Mouse (Mus musculus): ENCODE results near the gene Ino80d. TPM values are rescaled to one million over a fixed set of nuclear protein-coding genes. Genes with fewer than 3 reads are reported as not detected.
"Not testable (repeated sequence)": the region's sequence is repeated elsewhere in the genome, so short reads cannot be mapped to it uniquely, and the experiment has no call there.

Gene Ino80d
- polyA plus RNA-seq (2012) = 0.24 and 0.26 TPM in 2 replicates

DNA sequence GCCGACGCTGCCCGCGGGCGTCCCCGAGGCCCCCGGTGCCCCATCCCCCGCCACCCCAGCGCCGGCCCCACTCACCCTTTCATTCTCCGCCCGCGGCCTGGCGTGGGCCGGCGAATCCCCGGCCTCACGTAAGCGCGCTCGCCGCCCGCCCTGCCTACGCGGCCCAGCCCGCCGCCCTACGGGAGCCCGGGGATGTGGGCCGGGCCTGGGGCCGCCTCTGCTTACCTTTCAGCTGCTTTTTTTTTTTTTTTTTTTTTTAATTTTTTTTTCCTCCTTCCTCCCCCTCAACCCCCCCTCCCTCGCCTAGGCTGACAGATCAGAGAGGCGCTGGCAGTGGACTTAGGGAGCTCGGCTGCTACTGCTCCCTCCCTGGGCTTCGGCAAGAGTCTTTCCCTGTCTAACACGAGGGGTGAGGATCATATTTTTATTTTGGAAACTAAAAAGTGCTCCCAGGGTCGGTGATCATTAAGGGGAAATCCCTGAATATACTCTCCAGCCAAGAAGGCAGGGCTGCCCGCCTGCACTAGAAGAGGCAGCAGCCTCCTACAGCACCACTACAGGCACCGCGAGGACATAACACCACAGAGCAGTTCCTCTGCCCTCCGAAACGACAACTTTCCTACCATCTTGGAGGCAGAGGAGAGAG lies at the start of gene Ino80d:
TSS of gene Ino80d (minus strand) at position 532 of the 646 bp plus-strand sequence.
- no peak for TF ChIP-seq GATA1 (IDR thresholded peaks at IDR 0.05; ENCODE audit: low read length)
- TF ChIP-seq TAL1 (IDR thresholded peaks at IDR 0.05; ENCODE audit: low read length) = no peak
- Histone ChIP-seq H3K4me1 (ENCODE audit: control insufficient read depth) (peaks cover 43% of the 10 kb centered on the region), H3K4me3 (replicated peaks) (peak within 1 kb of the TSS; percentile 67), H3K27me3 (ENCODE audit: control insufficient read depth) (no peaks in the 10 kb centered on the region), H3K36me3 (ENCODE audit: control insufficient read depth) (peaks cover 27% of the 10 kb centered on the region), H3K9me3 (ENCODE audit: control insufficient read depth, low read length) (no peaks in the 10 kb centered on the region)

DNA sequence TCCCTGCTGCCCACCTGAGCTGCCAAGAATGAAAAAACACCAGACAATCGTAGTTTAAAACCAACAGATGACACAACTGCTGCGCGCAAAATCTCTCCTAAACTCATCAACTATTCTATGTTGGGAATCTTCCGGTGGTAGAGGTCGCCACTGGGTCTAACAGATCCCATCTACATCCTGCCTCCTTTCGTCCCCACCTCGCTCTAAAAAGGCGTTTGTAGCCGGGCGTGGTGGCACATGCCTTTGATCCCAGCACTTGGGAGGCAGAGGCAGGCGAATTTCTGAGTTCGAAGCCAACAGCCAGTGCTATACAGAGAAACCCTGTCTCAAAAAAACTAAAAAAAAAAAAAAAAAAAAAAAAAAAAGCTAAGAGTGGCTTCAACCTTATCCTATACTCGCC lies 25.8 kb upstream of the Ino80d start:
- Histone ChIP-seq H3K36me3 (ENCODE audit: control insufficient read depth) (peaks cover 59% of the 10 kb centered on the region), H3K4me3 (replicated peaks) (no peak overlapping the region), H3K9me3 (ENCODE audit: control insufficient read depth, low read length) (no peaks in the 10 kb centered on the region), H3K27me3 (ENCODE audit: control insufficient read depth) (no peaks in the 10 kb centered on the region), H3K4me1 (ENCODE audit: control insufficient read depth) (no peaks in the 10 kb centered on the region)
- TF ChIP-seq TAL1 (IDR thresholded peaks at IDR 0.05; ENCODE audit: low read length) = no peak
- no peak for TF ChIP-seq GATA1 (IDR thresholded peaks at IDR 0.05; ENCODE audit: low read length)

DNA sequence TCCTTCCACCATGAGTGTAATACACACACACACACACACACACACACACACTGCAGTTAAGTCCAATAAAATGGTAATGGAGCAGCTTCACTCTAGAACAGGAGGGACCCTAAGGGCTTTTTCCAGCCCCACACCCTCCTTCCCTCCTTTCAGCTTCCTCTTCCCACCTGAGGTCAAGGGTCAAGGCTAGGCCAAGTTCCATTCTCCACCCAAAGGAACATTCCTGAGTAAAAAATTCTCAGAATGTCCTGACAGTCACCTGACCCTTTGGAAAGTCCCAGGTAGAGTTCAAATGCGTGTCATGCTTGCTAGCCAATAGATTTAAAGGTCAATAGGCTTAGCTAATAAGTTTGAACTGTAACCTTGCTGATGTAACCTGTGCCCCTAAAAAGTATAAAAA lies 24.1 kb upstream of the Ino80d start:
- H3K4me1 ChIP-seq (ENCODE audit: control insufficient read depth); H3K9me3 ChIP-seq (ENCODE audit: control insufficient read depth, low read length); H3K27me3 ChIP-seq (ENCODE audit: control insufficient read depth); H3K4me3 ChIP-seq (replicated peaks): not testable (repeated sequence)
- peaks cover 42% of the 10 kb centered on the region for H3K36me3 ChIP-seq (ENCODE audit: control insufficient read depth)

DNA sequence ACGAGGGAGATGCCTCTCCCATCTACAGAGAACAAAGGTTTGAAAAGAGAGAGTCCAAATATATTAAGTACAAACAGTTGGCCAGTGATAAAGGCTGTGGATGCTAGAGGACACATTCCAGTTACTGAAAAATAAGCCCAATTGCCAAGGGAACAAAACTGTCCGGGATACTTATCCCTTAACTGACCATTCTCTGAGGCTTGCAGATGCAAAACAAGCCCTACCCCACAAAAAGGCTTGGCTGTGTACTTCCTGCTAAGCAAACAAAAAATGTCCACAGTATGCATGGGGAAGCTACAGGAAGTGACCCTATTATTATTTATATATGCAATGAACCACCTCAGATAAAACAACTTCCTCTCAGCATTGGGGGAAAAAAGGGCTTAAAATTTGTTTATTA lies 23.5 kb upstream of the Ino80d start:
- no peaks in the 10 kb centered on the region for H3K9me3 ChIP-seq (ENCODE audit: control insufficient read depth, low read length)
- H3K27me3 ChIP-seq (ENCODE audit: control insufficient read depth) = no peaks in the 10 kb centered on the region
- H3K4me3 ChIP-seq (replicated peaks) = no peak overlapping the region
- no peaks in the 10 kb centered on the region; the same call in 1 of the 2 replicates for H3K4me1 ChIP-seq (ENCODE audit: control insufficient read depth)
- peaks cover 36% of the 10 kb centered on the region for H3K36me3 ChIP-seq (ENCODE audit: control insufficient read depth)
- TF ChIP-seq GATA1 (IDR thresholded peaks at IDR 0.05; ENCODE audit: low read length) = no peak
- TF ChIP-seq TAL1 (IDR thresholded peaks at IDR 0.05; ENCODE audit: low read length) = no peak

DNA sequence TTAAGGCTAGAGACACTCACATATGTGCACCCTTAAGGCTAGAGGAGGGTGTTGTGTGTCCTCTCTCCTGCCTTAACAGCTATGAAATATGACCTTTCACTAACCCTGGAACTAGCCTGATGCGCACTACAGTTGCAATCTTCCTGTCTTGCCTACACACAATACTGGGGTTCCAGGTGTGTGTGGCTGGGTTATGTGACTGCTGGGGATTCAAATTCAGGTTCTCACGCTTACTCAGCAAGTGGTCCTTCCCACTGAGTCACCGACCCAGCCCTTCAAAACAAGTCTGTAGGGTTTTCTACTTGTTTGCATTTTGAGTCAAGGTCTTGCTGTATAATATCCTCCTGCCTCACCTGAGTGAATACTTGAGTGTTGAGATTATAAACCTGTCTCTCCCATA lies 20.1 kb upstream of the Ino80d start:
- no peak for TF ChIP-seq GATA1 (IDR thresholded peaks at IDR 0.05; ENCODE audit: low read length)
- TF ChIP-seq TAL1 (IDR thresholded peaks at IDR 0.05; ENCODE audit: low read length) = no peak
- Histone ChIP-seq H3K4me1 (ENCODE audit: control insufficient read depth) (peaks cover 19% of the 10 kb centered on the region), H3K4me3 (replicated peaks) (no peak overlapping the region), H3K36me3 (ENCODE audit: control insufficient read depth) (peaks cover 11% of the 10 kb centered on the region), H3K27me3 (ENCODE audit: control insufficient read depth) (no peaks in the 10 kb centered on the region), H3K9me3 (ENCODE audit: control insufficient read depth, low read length) (no peaks in the 10 kb centered on the region)

DNA sequence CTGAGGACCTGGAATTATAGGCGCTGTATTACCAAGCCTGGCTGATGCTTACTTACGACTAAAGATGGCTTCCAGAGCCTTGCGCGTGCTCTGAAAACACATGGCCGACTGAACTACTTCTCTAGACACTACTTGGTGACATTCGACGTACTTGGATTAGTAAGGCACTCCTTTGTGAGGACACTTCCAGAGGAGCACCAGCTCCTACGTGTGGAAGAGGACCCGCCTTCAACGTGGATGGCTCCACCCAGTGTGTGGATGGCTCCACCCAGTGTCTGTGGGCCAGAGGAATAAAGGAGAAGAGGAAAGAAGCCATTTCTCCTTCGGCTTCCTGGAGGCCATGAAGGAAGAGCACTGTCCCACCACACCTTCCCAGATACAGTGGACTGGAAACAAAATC lies 17.3 kb upstream of the Ino80d start:
- no peak overlapping the region for H3K4me3 ChIP-seq (replicated peaks)
- no peak for TF ChIP-seq TAL1 (IDR thresholded peaks at IDR 0.05; ENCODE audit: low read length)
- no peak for TF ChIP-seq GATA1 (IDR thresholded peaks at IDR 0.05; ENCODE audit: low read length)
- H3K27me3 ChIP-seq (ENCODE audit: control insufficient read depth) = no peaks in the 10 kb centered on the region
- H3K36me3 ChIP-seq (ENCODE audit: control insufficient read depth) = peaks cover 10% of the 10 kb centered on the region
- H3K9me3 ChIP-seq (ENCODE audit: control insufficient read depth, low read length) = no peaks in the 10 kb centered on the region
- peaks cover 23% of the 10 kb centered on the region for H3K4me1 ChIP-seq (ENCODE audit: control insufficient read depth)

DNA sequence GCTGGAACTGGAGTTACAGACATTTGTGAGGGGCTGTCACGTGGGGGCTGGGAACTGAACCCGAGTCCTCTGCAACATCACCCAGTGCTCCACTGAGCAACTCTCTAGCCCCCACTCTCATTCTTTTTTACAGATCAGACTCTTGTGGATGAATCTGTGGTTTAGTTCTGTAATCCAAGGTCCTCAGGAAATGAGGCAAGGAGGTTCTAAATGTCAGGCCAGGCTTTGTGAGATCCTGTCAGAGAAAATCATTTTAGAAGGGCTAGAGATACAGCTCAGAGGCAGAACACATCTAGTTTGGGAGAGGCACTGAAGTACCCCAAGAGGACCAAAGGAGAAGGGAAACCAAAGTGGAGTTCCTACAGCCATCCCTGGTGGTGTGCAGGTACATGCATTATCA lies 16.4 kb upstream of the Ino80d start:
- Histone ChIP-seq H3K4me1 (ENCODE audit: control insufficient read depth) (peaks cover 23% of the 10 kb centered on the region), H3K36me3 (ENCODE audit: control insufficient read depth) (peaks cover 16% of the 10 kb centered on the region), H3K9me3 (ENCODE audit: control insufficient read depth, low read length) (no peaks in the 10 kb centered on the region), H3K4me3 (replicated peaks) (no peak overlapping the region), H3K27me3 (ENCODE audit: control insufficient read depth) (no peaks in the 10 kb centered on the region)
- TF ChIP-seq GATA1 (IDR thresholded peaks at IDR 0.05; ENCODE audit: low read length) (no peak), TAL1 (IDR thresholded peaks at IDR 0.05; ENCODE audit: low read length) (no peak)

DNA sequence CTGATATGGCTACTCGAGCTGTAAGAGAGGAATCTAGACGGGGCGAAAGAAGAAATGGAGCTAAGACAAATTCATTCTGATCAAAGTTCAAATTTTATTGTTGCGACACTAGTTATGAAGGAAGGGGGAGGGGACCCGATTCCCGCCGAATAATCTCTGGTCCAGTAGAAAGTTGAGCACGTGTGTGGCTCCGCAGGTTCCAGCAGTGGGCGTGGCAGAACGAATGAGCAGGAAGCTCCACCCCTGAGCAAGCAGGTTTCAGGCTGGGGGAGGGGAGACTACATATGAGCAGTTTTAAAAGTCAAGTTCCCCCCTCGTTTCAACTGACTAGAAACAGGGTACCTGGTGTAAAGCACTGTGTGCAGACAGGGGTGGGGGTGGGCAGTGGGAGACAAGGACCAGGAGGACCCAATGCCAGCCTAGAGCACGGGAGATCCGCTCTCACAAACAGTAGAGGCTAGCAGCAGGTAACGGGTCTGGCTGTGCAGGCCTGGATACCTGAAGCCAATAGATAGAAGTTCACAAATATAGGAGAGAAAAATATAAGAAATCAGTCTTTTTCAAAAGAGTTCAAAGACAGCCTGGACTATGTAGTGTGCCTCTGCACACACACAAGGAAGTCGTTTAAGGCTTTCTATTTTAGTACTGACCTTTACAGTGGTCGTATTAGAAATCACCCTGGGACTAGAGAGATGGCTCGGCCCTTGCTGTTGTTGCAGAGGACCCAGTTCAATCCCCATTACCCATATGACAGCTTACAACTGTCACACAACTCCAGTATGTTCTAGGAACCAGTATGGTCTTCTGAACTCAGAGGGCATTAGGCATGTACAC lies 15.6 kb upstream of the Ino80d start:
- Histone ChIP-seq H3K36me3 (ENCODE audit: control insufficient read depth) (peaks cover 24% of the 10 kb centered on the region), H3K4me3 (replicated peaks) (peak overlapping the region; percentile 62), H3K4me1 (ENCODE audit: control insufficient read depth) (peaks cover 23% of the 10 kb centered on the region), H3K27me3 (ENCODE audit: control insufficient read depth) (no peaks in the 10 kb centered on the region), H3K9me3 (ENCODE audit: control insufficient read depth, low read length) (no peaks in the 10 kb centered on the region)
- TF ChIP-seq GATA1 (IDR thresholded peaks at IDR 0.05; ENCODE audit: low read length) = no peak
- TF ChIP-seq TAL1 (IDR thresholded peaks at IDR 0.05; ENCODE audit: low read length) = no peak

DNA sequence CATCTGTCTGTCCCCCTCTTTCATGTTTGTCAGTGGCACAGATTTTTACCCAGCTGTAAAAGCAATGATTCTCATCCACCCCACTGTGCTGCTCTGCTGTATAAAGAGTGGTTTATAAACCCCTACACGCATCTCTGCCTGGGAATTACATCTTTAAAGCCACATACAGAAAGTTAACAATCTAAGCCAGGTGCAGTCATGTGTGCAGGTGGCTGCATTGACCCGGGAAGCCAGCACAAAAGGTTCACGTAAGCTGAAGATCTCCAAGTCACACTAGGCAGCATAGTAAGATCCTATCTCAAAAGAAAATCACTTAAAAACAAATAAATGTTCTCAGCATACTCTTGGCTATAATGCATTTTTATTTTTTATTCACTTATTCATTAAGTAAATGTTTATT lies 14.8 kb upstream of the Ino80d start:
- Histone ChIP-seq H3K27me3 (ENCODE audit: control insufficient read depth) (no peaks in the 10 kb centered on the region), H3K9me3 (ENCODE audit: control insufficient read depth, low read length) (no peaks in the 10 kb centered on the region), H3K4me3 (replicated peaks) (peak overlapping the region; percentile 49), H3K36me3 (ENCODE audit: control insufficient read depth) (peaks cover 29% of the 10 kb centered on the region), H3K4me1 (ENCODE audit: control insufficient read depth) (peaks cover 23% of the 10 kb centered on the region)
- no peak for TF ChIP-seq TAL1 (IDR thresholded peaks at IDR 0.05; ENCODE audit: low read length)
- TF ChIP-seq GATA1 (IDR thresholded peaks at IDR 0.05; ENCODE audit: low read length) = no peak

Data from erythroblast, embryonic 14.5 days (primary cell).